Mouse (Mus musculus): ENCODE measurements around the gene H3f3b.

DNA sequence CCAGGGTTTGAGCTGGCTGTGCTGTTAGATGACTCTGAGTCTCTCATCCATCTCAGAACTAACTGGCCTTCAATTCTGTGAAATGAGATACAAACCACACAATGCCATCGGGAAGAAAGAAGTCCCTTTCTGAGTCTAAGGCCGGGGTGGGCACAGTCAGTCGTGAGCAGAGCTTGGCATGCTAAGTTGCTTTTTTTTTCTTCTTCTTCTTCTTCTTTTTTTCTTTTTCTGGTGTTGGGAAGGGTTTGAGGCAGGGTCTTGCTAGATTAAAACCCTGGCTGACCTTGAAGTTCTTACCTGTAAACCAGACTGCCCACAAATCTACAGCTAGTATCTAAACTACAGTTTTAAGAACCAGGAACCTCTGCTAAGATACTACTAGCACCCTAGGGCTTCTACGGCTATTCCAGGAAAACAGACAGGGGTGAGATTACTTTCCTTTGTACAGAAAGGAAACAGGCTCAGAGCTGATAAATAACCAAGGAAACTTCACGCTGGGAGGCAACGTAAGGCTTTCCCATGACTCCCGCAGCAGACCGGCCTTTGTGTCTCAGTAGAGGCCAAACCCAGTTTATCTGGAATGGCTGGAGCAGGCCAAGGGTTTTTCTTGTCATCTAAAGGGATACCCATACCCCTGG lies 23.5 kb downstream of the H3f3b start:
- TF ChIP-seq POLR2A (IDR thresholded peaks at IDR 0.05; ENCODE audit: low read depth, low read length) = 0 out of 2 replicates have a peak, but pooled peaks have one; percentile 11
- TF ChIP-seq CTCF (IDR thresholded peaks at IDR 0.05; ENCODE audit: borderline replicate concordance, insufficient read depth, low read length) = no peak
